Mouse (Mus musculus): ENCODE data around the gene Fam167b.
A peak's percentile ranks its signal among the peaks of the same experiment; 100 is the strongest.

Fam167b gene

GRCm38 (mm10) chr4:129578466-129578865 is at the start of gene Fam167b:
TSS of gene Fam167b (minus strand) at chr4:129578549.
- DNase-seq: no peak

GRCm38 (mm10) chr4:129626035-129626434 is 47.7 kb upstream of the Fam167b start:
- no peak for DNase-seq

- DNase-seq: no peak
Observed at GRCm38 (mm10) chr4:129625496-129625895, 47.1 kb upstream of the Fam167b start.

DNA sequence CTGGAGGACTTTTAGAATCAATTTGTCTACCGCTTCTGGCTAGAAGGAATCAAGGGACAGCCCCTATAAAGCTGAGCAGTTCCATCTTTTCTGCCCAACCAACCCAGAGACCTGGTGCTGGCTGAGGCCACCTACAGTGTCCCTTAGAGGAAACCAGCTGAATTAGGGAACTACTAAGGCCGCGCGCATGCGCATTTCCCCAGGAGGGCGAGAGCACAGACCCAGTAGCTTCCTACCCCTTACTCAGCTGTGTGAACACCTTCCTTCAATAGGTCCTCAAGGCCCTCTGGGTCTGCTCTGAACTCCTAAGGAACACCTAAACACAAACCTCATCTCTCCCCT is 46.7 kb upstream of the Fam167b start:
- peak; percentile 69 for DNase-seq

DNA sequence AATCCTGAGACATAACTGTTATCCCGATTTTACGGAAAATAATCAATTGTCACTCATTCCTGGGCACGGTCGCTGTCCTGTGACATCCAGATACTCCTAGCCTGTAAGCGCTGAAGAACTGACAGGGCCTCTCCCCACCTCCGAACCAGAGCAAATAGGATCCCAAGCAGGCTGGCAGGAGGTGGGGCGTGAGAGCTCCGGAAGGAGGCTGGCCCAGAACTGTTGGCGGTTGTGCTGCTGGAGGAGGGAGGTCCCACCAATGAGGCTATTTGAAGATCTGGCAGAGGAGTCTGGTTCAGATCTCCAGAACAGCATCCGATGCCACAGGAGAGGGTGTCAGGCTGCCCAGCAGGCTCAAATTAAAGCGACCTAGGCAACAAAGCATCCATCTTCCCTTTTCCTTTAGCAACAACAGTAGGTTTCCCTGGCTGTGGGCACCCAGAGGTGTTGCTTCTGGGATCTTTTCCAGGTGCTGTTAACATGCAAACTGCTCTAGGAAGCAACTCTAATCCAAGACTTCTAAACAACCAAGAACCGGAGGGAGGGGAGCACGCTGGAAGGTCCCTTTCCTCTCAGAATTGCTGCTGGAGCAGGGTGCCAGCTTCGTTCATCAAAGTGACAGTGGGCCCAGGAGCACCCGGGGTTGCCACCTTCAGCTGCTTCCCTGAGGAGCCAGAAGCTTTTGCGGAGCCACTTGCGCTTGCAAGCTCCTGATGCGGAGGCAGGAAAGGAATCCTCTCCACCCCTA is 46.1 kb upstream of the Fam167b start:
- peak; percentile 94 for DNase-seq

GRCm38 (mm10) chr4:129623681-129624091 is 45.3 kb upstream of the Fam167b start, which contains the start of gene Ccdc28b:
TSS of gene Ccdc28b (minus strand) at chr4:129623947.
- DNase-seq: peak; percentile 71

GRCm38 (mm10) chr4:129622803-129623535 is 44.6 kb upstream of the Fam167b start:
- no peak for DNase-seq

DNA sequence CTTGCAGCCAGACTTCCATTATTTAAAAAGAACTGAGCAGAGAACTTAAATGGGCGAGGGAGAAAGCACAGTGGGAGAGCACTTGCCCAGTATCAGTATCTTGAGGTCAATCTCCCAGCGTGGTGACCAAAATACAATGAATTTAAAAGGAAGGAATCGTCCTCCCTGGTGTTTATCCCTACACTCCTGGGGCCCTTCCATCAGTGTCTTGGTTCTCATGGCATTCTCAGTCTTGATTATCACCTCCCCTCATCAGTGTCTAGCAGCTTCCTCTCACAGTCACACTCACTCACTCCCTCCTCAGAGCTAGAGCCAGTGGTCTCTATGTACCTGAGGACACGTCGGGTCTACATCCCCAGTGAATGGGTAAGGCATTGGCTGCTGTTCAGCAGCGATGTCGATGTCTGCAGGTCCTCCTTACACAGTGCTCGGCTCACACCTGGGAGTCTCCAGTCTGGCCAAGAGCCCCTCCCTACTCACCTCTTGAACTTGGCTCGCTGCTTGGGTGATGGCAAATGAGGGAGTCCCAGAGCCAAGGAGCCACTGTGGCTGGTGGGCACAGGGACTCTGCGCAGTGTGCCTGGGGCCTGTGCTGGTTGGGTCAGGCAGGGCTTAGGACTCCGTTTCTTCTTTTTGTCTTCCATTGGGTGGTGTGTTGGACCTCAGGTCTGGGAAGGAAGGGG is 43.9 kb upstream of the Fam167b start:
- DNase-seq: no peak

GRCm38 (mm10) chr4:129621283-129621841 is 43.0 kb upstream of the Fam167b start:
- DNase-seq: no peak

DNA sequence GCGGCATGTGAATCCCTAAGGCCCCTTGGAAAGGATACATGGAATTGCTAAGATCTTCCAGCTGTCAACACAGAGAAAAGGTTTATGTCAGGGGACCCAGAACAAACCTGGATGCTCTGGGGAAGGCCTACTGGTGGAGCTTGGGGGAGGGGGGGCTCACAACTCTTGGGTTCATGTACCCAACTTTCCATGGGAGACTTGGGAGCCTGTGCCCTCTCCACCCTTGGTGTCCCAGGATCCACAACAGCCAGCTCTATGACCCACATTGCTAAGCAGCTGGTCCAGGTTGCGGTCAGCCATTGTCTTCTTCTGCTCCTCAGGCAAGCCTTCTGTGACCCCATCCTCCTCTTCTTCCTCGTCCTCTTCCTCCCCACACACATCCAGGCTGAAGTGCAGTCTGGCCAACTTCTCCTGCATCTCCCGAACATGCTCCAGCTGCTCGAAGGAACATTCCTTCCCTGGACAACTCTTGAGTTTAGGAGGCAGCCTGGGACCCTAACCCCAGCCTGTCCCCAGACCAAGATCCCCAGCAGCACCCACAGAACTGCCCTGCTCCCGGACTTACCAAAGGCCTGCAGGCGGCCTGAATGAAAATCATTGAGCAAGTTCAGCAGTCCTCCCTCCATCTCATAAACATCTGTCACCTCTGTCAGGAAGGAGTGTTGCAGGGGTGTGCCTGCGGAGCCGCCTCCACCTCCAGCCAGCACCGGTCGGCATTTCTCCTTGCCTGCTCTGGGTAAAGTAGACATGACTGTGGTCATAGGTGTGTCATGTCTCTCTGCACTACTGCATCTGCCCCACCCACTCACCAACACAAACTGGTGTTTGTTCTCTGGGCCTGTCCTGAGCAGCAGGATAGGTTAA is 42.3 kb upstream of the Fam167b start:
- DNase-seq: no peak

DNA sequence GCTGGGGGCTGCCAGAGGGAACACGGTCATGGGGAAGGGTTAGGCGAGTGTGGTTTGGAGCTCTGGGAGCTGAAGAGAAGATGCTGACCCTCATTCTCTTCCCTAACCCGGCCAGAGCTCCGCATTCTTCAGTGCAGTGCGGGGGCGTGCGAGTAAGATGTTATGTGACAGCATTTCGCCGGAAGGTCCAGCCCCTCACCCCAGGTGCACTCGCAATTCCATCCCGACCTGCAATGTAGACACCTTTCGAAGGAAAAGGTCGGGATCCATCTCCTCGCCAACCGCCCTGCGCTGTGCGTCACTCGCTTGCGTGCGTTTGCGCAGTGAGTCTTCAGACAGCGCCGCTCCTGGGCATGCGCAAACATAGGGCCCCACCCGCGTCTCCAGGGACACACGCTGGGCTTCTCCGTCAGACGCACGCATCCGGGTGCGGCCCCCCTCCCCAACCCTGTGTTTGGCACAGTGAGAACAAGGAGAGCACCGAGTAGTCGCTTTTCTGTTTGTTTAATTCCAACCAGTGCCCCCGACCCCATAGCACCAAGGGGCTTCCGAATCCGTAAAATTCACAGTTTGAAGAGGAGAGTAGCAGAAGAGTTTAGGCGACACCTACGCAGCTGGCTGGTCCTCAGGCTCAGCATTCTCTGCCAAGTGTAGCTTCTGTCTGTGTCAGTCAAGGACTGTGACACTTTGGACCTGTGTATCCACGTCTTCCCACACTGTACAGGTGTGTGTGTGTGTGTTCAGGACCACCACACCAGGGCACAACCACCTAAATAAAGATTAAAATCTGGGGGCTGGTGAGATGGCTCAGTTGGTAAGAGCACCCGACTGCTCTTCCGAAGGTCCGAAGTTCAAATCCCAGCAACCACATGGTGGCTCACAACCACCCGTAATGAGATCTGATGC is 40.7 kb upstream of the Fam167b start, which contains the start of gene Iqcc:
TSS of gene Iqcc (minus strand) at position 314 of the 906 bp plus-strand sequence.
- peak; percentile 98 for DNase-seq

GRCm38 (mm10) chr4:129618031-129618430 is 39.7 kb upstream of the Fam167b start:
- DNase-seq: no peak

DNA sequence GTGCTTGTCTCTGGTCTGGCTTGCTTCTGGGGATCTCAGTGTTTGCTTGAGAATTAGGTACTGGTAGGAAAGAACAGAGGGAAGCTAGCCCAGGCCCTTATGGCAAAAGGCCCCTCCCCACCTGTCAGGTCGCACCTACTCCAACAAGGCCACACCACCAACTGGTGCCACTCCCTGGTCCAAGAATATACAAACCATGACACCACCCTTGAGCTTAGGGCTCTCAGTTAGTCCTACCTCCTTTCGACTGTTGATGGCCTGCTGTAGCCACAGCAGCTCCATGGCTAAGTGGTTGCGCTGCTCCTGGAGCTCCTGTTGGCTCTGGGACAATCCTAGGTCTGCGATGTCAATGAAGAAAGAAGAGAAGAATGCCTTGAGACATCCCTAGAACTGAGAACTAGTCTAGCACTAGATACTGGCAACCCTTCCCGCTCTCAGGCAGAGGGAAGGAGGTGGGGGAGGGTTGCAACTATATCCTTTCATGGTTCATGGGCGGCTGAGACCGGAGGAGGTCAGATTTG is 38.8 kb upstream of the Fam167b start:
- DNase-seq: no peak

DNA sequence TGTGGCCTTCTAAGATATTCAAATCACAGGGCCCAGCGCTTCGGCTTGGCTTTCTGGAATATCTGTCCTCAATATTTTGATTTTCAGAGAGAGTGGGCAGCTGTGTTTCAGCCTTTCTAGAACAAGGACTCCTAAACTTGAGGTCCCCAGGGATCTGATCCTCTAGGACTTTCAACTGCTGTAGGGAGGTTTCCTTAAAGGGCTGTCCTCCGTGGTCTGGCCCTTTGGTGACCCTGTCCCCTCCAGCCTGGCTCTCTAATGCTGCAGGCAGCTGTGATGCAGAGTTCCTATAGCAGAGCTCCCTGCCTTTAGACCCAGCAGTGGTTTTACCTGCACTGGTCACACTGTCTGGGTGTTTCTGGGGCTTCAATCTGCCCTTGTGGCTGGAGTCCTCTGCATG is 38.3 kb upstream of the Fam167b start:
- DNase-seq: no peak

GRCm38 (mm10) chr4:129615801-129616290 is 37.5 kb upstream of the Fam167b start:
- no peak for DNase-seq

DNA sequence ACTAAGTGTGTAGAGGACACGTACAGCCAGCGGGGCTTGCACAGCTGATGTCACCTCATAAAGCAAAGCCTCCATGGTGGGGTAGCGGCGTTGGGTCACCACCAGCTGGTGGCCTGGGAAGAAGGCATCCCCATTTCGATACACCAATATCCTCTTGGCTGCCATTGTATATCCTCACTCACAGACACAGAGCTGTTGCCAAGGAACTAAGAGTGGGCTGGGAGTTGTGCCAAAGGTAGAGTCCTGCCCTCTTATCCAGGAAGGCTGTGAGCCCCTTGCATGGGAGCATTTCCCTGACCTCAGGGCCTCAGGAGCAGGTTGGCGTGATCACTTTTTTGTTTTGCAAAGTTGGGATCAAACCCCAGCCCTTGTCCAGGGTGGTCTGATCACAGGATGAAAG is 35.7 kb upstream of the Fam167b start, which contains the start of gene Dcdc2b:
TSS of gene Dcdc2b (minus strand) at position 165 of the 400 bp plus-strand sequence.
- DNase-seq: no peak

GRCm38 (mm10) chr4:129610472-129610871 is 32.1 kb upstream of the Fam167b start:
- DNase-seq: no peak

GRCm38 (mm10) chr4:129610026-129610425 is 31.7 kb upstream of the Fam167b start:
- no peak for DNase-seq

GRCm38 (mm10) chr4:129609139-129609631 is 30.8 kb upstream of the Fam167b start:
- no peak for DNase-seq

- DNase-seq: peak; percentile 82
Observed at GRCm38 (mm10) chr4:129608426-129609025, 30.2 kb upstream of the Fam167b start.

All from right cerebral cortex, adult 18-20 months (tissue).